Mouse (Mus musculus): ENCODE results near the gene Bmp6. TPM values are rescaled to one million over a fixed set of nuclear protein-coding genes. Genes with fewer than 3 reads are reported as not detected.
A peak's percentile ranks its signal among the peaks of the same experiment; 100 is the strongest.

The Bmp6 gene
- total RNA-seq, 2 experiments from 2014 or later: 8.9 to 9.5 TPM

DNA sequence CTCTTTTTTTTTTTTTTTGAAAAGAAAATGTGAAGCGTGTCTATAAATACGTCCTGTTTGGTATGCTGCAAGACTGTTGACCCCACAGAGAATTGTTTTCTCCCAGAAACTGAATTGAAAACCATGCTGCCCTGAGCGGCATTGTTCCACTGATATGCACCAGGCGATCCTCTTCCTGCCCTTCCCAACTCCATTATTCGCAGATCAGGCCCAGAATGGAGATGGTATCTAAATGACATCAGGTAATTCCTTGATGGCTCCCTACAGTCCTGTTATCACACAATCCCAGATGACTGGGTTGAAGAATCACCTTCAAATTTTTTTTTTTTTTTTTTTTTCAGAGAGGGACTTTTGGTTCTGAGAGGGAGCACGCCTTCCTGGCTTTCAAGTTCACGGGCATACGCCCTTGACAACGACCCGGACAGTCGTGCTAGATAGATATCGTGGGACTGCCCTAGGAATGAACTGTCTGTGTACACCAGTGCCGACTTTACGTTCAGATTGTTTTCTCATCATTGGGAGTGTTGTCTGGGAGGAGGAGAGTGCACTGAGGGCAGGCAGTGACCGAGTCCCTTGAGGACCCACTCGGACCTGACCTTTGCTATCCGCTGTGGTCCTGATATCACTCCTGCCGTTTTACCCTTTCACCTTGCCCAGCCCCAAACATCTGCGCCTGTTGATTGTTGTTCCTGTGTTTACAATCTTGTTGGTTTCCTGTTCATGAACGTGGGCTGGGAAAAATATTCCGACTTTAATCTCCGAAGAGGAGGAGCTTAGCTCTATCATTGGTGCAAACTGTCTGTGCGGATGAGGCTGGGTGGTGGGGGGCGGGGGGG, 8.7 kb downstream of the Bmp6 start:
- DNase-seq (ENCODE audit: low spot score in 2 of 2): no peak

DNA sequence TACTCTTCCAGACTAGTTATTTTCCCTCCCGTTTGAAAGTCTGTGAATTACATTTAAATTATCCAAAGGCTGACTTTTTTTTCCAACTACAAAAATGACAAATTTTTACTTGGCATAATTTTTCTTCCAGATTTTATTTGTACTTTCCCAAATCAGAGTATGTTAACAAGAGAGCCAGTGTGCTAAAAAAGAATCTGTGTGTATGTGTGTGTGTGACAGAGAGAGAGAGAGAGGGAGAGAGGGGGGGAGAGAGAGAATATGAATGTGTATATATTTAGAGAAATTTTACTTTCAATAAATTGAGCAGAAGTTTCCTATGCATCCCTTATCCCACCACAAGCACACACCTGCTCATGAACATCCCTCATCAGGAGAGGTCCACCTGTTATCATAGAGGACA, 9.4 kb downstream of the Bmp6 start:
- DNase-seq (ENCODE audit: low spot score in 2 of 2): no peak

DNA sequence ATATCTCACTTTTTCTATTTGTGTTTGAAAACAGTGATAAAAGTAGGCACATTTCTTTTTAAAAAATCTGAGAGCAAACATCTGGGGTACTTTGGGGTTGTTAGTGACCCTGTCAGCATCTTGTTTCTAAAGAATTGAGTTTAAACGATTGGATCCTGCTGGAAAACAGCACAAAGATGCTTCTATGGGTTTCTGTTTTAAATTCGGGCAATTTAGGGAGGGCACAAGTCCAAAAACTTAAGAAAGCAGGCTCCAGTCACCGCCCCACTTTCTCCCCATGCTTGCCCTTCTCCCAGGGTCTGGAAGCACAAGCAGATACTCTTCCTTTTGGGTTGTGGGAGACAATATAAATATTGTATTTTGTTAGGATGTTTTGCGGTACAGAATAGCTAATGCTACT, 14.1 kb downstream of the Bmp6 start:
- DNase-seq (ENCODE audit: low spot score in 2 of 2): no peak

DNA sequence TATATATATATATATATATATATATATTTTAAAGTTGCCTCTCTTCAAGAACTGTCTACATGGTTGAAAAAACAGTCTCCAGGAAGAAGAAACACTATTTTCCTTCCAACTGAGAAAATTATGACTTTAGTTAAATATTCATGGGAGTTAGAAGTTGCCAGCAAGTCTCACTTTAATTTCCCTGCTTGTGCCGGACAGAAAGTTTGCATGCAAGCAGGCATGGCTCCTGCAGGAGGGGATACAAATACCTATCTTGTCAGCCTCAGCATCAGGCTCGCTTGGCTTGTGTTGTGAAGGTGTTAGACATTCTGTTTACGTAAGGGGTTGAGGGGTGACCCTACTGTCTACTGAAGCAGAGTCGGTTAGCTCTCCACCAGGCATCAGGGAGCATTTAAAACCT, 17.8 kb downstream of the Bmp6 start:
- no peak for DNase-seq (ENCODE audit: low spot score in 2 of 2)

DNA sequence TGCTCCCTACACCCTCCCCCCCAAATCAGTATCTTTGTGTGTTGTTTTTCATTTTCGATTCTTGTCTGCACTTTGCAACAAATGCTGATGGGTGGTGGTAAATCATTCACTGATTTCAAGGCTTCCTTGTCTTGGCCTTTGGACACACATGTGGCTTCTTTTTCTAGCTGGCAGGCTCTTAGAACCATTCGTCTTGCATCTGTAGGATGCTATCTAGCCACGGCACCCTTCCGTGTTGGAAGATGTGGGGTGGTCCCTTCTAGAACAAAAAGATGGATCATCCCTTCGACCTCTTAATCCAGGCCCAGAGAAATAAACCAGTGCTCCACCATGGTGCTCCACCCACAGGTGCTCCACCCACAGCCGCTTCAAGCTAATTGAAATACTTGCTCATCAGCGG, 19.0 kb downstream of the Bmp6 start:
- DNase-seq (ENCODE audit: low spot score in 2 of 2): no peak

DNA sequence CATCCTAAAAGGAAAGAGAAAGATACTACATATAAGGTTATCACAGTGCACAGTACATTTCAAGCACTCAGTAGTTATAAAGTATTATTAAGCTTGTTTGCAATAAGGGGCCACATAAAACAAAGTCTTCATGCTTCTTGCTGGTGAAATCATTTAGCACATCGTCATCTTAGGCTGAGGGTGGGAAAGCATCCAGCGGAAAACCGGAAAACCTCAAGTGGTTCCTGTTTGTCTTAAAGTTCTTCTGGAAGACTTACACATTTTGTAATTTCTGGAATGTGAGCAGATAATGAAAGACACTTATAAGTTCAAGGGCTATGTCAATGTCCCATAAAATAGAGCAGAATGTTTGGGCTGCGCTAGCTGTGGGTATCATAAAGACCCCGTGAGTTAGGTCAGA, 24.7 kb downstream of the Bmp6 start:
- no peak for DNase-seq (ENCODE audit: low spot score in 2 of 2)

DNA sequence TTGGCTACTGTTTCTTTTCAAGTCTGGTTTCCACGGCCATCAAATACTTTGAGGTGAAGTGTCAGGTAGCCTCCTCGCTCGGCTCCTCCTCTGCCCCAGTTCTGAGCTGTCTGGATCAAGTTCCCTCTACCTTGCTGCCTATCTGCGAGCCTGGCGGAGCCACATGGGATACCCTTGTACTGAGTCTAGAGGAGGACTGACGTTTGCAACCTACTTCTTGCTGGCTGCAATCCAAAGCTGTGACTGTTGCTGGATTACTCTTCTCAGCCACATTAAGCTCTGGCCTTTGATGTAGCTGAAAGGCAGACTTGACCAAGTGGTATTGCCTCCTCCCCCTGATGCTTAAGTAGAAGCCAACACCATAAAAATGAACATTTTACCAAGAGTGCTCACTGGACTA, 31.2 kb downstream of the Bmp6 start:
- DNase-seq (ENCODE audit: low spot score in 2 of 2): no peak

DNA sequence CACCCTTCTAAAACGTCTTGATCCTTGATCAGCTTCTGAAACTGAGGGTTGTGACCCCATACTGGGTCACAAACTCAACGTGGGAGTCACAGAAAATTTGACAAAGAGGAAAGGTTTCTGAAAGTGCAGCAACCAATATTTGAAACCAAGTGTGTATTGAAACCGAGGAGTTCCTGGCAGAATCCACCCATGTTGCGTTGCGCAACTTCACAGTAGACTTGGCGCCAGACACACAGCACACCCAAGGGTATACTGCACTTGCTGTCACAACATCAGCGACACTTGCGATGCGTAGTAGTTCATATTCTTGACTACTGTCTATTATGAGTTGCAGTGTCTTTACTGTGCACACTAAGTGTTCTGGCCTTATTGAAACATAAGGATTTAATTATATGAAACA, 32.4 kb downstream of the Bmp6 start:
- DNase-seq (ENCODE audit: low spot score in 2 of 2): peak in 1 of 2 experiments; percentile 30

DNA sequence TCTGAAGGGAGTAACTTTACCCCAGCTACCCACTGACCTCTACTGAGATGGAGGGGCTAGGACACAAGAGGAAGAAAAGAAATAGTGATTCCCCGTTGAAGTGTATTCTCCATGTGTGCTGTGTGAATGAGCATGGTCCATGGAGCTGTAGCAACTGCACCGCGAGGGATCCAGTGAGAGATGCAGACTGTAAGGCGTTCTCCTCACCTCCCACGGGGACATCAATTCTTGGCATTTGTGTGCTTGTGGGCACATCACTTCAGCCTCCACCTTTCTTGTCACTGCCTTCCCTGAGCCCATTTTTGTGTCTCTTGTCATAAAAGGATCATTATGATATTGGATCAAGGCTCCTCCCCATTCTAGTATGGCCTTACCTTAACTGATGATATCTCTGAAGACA, 34.9 kb downstream of the Bmp6 start:
- DNase-seq (ENCODE audit: low spot score in 2 of 2): no peak

DNA sequence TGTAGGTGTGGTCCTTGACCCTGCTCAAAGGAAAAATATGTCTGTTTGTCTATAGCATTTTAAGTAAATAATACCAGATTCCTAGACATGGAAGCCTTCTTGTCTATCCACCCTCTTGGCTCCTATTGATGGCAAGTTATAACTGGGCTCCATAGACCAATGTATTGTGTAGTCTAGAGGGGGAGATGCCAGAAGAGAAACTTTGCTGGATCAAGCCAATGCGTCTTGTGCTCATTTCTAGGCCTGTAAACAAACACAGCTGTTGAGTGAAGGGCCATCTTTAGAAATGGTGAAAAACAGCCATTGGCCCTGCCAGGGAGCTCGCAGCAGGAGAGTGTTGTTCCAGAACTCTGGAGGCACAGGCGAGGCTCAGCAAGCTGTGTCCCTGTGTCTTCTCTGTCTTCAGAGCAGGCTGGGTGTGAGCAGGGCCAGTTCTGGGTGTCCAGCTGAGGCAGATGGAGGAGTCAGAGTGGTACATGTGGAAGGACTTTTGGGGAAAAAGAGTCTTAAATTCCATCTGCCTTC, 41.2 kb downstream of the Bmp6 start:
- no peak for DNase-seq (ENCODE audit: low spot score in 2 of 2)

DNA sequence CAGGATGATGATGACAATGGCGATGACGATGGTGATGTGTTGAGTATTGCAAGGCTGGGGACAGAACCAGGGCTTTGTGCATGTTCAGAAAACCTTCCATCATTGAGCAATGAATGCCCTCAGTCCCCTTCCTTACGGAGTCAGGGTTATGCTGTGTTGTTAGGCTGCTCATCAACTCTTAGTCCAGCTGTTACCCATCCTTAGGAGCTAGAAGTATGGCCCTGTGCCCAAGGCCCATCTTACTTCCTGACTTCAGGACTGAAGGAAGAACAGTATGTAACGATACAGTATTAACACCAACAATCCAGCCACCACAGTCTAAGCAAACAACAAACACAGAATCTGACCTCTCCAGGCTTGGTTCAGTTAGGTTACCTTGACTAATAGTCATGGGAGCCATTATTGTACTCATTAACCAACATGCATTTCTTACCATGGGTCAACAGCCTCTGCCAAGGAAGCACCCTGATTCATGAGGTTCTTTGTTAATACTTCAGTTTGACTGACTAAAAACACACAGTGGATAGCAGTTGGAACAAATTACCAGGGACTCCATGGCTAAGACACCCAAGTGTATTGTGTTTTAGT, 42.6 kb downstream of the Bmp6 start:
- DNase-seq (ENCODE audit: low spot score in 2 of 2): no peak

DNA sequence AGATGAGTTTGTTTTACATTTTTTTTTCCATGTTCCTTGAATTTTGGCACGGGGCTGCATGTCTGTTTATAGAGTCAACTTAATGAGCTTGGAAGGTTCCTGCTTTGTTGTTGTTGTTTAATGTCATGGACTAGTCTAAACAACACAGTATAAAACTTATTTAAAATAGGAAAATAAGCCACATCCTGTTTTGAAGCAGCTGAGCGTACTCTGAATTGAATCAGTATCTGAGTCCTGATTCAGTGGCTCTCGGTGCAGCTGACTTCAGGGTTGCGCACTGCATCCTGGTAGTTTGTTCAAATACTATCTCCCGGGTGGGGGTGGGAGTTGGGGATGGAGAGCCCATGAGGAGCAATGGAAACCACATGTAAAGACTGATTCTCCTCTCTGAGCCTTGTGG, 48.5 kb downstream of the Bmp6 start:
- DNase-seq (ENCODE audit: low spot score in 2 of 2): no peak

DNA sequence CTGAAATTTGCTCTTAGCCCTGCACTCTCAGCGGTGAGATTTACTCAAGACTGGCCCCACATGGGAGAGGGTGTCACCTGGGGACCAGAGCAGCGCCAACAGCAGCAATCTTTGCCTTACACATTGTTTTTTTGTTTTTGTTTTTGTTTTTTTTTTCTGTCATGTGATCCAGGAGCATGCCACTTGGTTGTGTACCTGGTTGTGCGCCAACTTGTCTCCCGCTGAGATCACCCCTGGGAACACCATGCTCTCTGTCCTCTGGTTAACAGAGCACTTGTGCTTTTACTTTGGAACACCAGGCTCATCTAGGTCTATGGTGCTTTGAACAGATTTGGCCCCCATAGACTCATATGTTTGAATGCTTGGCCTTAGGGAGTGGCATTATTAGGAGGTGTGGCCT, 50.1 kb downstream of the Bmp6 start:
- DNase-seq (ENCODE audit: low spot score in 2 of 2): no peak

DNA sequence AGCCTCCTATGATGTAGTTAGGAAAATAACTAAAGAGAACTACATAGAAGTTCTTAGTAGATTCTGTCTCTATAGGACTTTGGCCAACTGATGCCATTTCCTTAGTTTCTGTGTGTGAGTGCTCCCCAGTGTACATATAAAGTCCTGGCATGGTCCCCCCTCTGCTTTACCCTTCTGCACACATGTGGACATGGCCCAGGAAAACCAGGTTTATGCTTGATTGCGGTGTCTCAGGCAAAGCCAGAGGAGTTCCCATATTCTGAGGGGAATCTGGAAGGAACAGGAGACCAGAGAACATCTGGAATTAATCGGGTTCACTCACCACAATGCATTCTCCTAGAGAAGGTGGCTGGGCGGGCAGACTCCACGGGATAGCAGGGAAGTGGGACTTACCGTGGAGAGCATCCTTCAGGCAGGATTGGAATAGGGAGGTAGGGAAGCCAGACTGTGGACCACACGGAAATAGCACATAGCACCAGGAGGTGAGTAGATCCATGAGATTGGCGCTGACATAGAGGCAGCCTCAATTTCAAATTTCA, 52.2 kb downstream of the Bmp6 start:
- no peak for DNase-seq (ENCODE audit: low spot score in 2 of 2)

DNA sequence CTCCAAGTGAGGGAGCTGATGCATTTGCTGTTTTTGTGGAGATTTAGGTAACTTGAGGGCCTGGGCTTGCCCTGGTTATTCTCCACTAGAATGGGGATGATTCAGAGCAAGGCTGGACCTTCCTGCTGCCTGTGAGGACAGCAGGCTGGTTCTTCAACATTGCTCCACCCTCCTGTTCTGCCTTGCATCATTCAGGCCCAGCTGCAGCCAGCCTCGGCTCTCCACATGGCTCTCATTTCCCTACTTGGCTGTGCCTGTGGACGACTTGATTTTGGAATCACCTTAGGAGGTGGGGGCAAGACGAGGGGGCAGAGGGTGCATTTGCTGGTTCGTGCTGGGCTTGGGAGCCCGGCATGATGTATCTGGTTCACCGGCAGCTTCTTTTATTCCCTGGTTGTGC, 53.8 kb downstream of the Bmp6 start:
- DNase-seq (ENCODE audit: low spot score in 2 of 2): no peak

DNA sequence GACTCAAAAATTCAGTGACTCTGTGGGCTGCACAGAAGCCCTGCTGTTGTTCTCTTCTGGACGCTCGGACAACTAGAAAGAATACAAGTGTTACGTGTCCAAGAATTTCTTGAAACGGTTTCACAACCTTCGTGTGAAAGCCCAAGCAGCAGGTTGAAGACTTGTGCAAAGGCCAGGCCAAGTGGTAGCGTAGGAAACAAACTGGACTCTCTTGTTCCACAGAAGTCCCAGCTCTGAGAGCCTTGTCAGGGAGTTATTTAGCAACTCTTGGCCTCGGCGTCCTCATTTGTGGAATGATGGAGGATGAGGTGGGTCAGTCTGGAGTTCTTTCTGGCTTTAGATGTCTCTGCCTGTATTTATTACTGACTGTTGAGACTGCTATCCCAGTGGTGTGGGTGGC, 55.8 kb downstream of the Bmp6 start:
- DNase-seq (ENCODE audit: low spot score in 2 of 2): no peak

DNA sequence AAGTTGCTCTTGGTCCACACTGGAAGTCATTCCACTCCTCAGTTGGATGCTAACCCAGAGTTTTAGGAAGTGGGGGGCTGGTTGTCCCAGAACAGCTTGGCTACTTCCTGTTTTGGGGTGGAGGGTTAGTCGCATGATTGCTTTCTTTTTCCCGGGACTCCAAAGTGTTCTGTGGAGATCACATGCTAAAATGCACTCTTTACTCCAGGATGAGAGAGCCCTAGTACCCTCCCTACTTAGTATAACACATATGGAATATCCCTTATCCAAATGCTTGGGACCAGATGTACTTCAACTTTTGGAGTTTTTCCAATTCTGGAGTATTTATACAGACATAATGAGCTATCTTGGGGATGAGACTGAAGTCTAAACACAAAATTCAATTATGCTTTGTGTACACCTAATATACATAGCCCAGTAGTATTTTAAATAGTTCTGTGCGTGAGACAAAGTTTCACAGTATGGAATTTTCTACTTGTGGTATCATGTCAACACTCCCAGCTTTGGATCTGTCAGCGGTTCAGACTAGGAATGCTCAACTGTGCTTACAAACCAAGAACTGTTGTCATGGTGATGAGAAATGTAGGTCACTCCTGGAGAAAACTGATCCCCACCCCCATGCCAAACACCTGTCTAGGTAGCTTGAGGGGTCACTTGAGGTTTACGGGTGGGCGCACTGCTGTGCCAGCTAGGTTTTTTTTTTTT, 62.9 kb downstream of the Bmp6 start:
- DNase-seq (ENCODE audit: low spot score in 2 of 2): no peak

DNA sequence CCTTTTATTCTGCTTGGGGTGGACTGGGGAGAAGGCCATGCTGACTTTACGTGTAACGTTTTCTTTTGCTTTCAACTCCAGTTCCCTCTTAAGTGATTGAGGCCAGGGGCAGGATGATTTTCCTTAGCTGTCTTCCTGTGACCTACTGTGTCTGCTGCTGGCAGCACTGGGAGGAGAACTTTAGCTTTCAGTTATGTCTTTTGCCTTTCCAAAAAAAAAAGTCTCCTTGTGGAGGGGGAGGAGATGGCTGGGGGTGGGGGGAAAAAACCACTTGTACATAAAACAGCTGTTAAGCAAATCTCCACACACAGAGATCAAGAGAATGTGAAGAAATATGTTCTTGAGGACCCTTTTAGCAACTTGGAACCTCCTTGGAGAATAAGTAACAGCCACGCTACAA, 63.7 kb downstream of the Bmp6 start:
- no peak for DNase-seq (ENCODE audit: low spot score in 2 of 2)

DNA sequence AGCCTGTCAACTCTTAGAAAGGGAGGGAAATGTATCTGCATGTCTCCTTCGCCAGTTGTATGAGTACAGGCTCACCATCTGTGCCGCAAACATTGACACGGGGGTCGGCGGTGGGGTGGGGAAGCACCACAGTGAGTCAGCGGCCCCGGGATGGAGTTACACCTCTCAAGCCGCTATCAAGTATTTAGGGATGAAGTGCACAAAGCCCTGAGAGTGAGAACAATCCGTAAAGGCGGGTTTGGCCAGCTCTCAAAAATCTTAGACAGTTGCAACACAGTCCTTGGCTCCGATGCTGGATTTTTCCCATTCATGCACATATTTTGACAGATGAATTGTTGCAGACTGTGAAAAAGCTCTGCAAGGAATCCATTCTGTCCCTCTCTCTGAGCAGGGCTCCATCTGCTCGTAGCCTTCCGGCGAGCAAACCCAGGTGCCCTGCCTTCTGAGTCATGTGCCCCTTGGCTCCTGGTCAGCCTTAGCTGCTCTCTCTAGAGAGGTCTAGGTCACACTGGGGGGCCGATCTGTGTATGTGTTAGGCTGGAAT, 65.5 kb downstream of the Bmp6 start:
- DNase-seq (ENCODE audit: low spot score in 2 of 2): peak; percentile 29 to 39

DNA sequence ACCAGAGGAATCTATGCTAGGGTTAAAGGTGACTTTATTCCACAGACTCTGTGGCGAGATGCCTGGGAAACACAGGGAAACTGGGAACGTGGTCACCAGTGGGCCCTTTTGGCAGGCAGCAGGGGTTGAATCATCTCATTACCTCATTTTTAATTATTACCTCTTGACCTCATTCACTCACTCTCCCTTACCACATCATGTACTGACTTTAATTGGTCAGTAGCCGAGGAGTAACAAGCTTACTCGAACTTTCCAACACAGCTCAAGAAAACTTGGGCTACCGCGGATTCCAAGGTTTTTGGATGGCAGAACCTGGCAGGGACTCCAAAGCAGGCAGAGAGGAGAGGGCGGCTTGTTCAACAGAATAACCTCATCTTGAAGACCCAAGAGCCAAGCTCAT, 74.9 kb downstream of the Bmp6 start:
- no peak for DNase-seq (ENCODE audit: low spot score in 2 of 2)

DNA sequence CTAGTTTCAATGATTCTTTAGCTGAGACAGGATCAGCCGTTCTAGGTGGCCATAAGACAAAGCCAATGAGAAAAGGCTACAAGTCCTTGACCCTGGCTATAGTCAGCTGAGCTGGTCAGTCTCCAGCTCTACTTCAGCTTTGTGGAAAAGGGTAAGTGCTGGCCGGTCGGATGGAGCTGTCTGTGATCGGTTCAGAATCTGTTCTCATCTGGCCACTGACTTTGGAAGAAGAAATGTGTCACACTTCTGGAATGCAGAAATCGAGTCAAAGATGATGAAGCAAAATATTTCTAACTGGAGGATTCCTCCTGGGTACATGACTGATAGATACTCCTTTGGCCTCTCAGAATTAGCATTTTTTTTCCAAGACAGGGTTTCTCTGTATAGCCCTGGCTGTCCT, 77.6 kb downstream of the Bmp6 start:
- no peak for DNase-seq (ENCODE audit: low spot score in 2 of 2)

DNA sequence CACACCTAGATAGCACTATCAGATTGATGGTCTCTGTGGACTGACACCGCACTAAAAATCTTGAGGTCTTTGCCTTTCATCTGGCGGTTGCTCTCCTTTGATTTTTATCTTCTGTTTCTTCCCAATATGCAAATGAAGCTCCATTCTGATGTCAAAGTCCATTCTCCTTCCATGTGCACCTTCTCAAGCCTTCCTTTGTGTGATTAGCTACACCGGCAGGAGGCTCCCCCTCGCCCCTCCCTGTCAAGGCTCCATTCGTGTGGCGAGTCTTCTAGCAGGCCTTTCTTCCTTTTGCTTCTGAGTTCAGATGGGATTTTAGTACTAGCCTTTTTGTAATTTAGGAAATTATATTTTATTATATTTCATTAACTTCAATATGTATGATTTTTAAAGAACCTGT, 80.4 kb downstream of the Bmp6 start:
- no peak for DNase-seq (ENCODE audit: low spot score in 2 of 2)
